Mouse (Mus musculus) C2C12 (cell line): ENCODE data around the gene Crx.

Experiments
- CEBPB ChIP-seq: IDR thresholded peaks from one replicate; pipeline ENCODE4 v1.6.1; 2011; ENCODE audit warnings: low read depth, mild to moderate bottlenecking, control low read depth, moderate library complexity
- CTCF ChIP-seq: IDR thresholded peaks from one replicate; pipeline ENCODE4 v1.5.1; 2011; ENCODE audit not compliant: control insufficient read depth, insufficient read depth, insufficient read length
- FOSL1 ChIP-seq: IDR thresholded peaks from one replicate; pipeline ENCODE4 v1.8.0; 2011; ENCODE audit warnings: mild to moderate bottlenecking, low read length; ENCODE audit not compliant: poor library complexity, insufficient read depth, severe bottlenecking
- MAX ChIP-seq: IDR thresholded peaks from one replicate; pipeline ENCODE4 v1.6.1; 2011; ENCODE audit warnings: mild to moderate bottlenecking, control low read depth
- MYOD1 ChIP-seq: IDR thresholded peaks from one replicate; pipeline ENCODE4 v1.6.1; 2011; ENCODE audit warnings: low read depth; ENCODE audit not compliant: control insufficient read depth, insufficient read length

GRCm38 (mm10) chr7:15916996-15917395, 37.2 kb upstream of the Crx start:
- TF ChIP-seq CTCF (no peak), CEBPB (no peak), FOSL1 (no peak), MAX (no peak), MYOD1 (no peak)
